Mouse (Mus musculus): ENCODE data around the gene Slc30a6. TPM values are rescaled to one million over a fixed set of nuclear protein-coding genes. Genes with fewer than 3 reads are reported as not detected.
"Not testable (repeated sequence)": the region's sequence is repeated elsewhere in the genome, so short reads cannot be mapped to it uniquely, and the experiment has no call there.

The Slc30a6 gene
- polyA plus RNA-seq, 1 experiment from 2014 or later = 20.8 TPM

DNA sequence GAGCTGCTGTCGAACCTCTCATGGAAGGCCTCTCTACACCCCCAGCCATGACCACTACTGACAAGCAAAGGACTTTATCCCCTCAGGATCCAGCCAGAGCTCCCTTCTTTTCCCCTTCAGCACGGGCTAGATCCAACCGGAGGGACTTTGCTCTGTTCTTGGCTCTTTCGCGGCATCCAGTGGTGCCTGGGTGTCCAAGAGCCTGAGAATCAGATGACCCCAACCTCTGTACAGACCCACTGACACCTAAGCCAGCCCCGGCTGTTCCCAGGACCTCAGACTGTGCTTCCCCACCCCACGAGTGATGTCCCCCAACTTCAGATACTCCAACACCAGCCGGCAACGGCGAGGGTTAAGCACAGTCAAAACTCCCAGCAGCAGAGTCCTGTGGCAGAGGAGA is 54.4 kb downstream of the Slc30a6 start:
- Histone ChIP-seq H3K4me1 (replicated peaks) (no peaks in the 10 kb centered on the region), H3K27ac (no peak overlapping the region), H3K27me3 (no peaks in the 10 kb centered on the region), H3K4me2 (no peak overlapping the region), H3K36me3 (no peaks in the 10 kb centered on the region), H3K4me3 (replicated peaks) (no peak overlapping the region), H3K9ac (no peak overlapping the region), H3K9me3 (replicated peaks) (no peaks in the 10 kb centered on the region)
- ATAC-seq (ENCODE audit: low read depth) (no peak), DNase-seq (no peak)
- 73% methylated on average over 10 of the region's 10 CpGs for WGBS (ENCODE audit: insufficient replicate concordance)

GRCm38 (mm10) chr17:74453928-74454327 is 58.5 kb downstream of the Slc30a6 start:
- no peaks in the 10 kb centered on the region for H3K27me3 ChIP-seq
- no peaks in the 10 kb centered on the region for H3K36me3 ChIP-seq
- H3K4me1 ChIP-seq (replicated peaks) = no peaks in the 10 kb centered on the region
- H3K27ac ChIP-seq = no peak overlapping the region
- H3K9ac ChIP-seq = no peak overlapping the region
- WGBS (ENCODE audit: insufficient replicate concordance) = 48% methylated on average over 3 of the region's 3 CpGs
- no peak overlapping the region for H3K4me2 ChIP-seq
- DNase-seq = no peak
- no peak overlapping the region for H3K4me3 ChIP-seq (replicated peaks)
- no peak for ATAC-seq (ENCODE audit: low read depth)
- H3K9me3 ChIP-seq (replicated peaks) = no peaks in the 10 kb centered on the region

DNA sequence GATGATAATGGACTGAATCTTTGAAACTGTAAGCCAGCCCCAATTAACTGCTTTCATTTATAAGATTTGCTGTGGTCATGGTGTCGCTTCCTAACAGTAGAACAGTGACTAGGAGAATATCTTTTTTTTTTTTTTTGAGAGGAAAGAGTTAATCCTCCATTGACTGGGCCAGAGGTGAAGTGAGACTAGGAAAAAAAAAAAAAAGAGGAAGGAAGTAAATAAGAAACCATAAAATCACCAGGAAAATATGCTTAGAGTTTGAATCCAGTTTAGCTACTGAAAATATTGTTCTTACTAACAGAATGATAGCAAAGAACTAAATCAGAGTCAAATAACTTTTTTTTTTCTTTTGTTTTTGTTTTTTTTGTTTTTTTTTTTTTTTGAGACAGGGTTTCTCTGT is 59.3 kb downstream of the Slc30a6 start:
- 49% methylated on average over 1 of the region's 1 CpGs for WGBS (ENCODE audit: insufficient replicate concordance)
- Histone ChIP-seq H3K4me2 (no peak overlapping the region), H3K36me3 (no peaks in the 10 kb centered on the region), H3K4me1 (replicated peaks) (no peaks in the 10 kb centered on the region), H3K27me3 (no peaks in the 10 kb centered on the region), H3K9ac (no peak overlapping the region), H3K27ac (no peak overlapping the region), H3K4me3 (replicated peaks) (no peak overlapping the region), H3K9me3 (replicated peaks) (no peaks in the 10 kb centered on the region)
- ATAC-seq (ENCODE audit: low read depth) (no peak), DNase-seq (no peak)

GRCm38 (mm10) chr17:74455426-74455825 is 60.0 kb downstream of the Slc30a6 start:
- no peak overlapping the region for H3K4me2 ChIP-seq
- H3K4me1 ChIP-seq (replicated peaks) = no peaks in the 10 kb centered on the region
- no peaks in the 10 kb centered on the region for H3K36me3 ChIP-seq
- WGBS (ENCODE audit: insufficient replicate concordance) = 70% methylated on average over 4 of the region's 4 CpGs
- no peaks in the 10 kb centered on the region for H3K27me3 ChIP-seq
- ATAC-seq (ENCODE audit: low read depth) = no peak
- no peak overlapping the region for H3K27ac ChIP-seq
- H3K4me3 ChIP-seq (replicated peaks) = no peak overlapping the region
- no peak for DNase-seq
- no peak overlapping the region for H3K9ac ChIP-seq
- H3K9me3 ChIP-seq (replicated peaks) = no peaks in the 10 kb centered on the region

DNA sequence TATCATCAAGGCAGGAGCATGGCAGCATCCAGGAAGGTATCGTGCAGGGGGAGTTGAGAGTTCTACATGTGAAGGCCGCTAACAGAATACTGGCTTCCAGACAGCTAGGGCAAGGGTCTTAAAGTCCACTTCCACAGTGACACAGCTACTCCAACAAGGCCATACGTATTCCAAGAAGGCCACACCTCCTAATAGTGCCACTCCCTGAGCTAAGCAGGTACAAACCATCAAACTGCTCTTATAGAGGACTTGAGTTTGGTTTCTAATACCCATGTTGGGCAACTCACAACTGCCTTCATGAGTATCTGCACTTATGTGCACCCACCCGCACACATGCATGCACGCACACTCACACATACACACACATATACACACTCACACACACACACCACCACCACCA is 61.4 kb downstream of the Slc30a6 start:
- DNase-seq = no peak
- Histone ChIP-seq H3K4me3 (replicated peaks) (no peak overlapping the region), H3K4me1 (replicated peaks) (no peaks in the 10 kb centered on the region), H3K4me2 (no peak overlapping the region), H3K36me3 (no peaks in the 10 kb centered on the region), H3K9ac (no peak overlapping the region), H3K9me3 (replicated peaks) (no peaks in the 10 kb centered on the region), H3K27ac (no peak overlapping the region), H3K27me3 (no peaks in the 10 kb centered on the region)
- no peak for ATAC-seq (ENCODE audit: low read depth)
- 78% methylated on average over 5 of the region's 5 CpGs for WGBS (ENCODE audit: insufficient replicate concordance)

GRCm38 (mm10) chr17:74457972-74458677 is 62.7 kb downstream of the Slc30a6 start:
- Histone ChIP-seq H3K4me3 (replicated peaks) (no peak overlapping the region), H3K9me3 (replicated peaks) (no peaks in the 10 kb centered on the region), H3K4me2 (no peak overlapping the region), H3K36me3 (no peaks in the 10 kb centered on the region), H3K4me1 (replicated peaks) (no peaks in the 10 kb centered on the region), H3K9ac (no peak overlapping the region), H3K27ac (no peak overlapping the region), H3K27me3 (no peaks in the 10 kb centered on the region)
- DNase-seq (no peak), ATAC-seq (ENCODE audit: low read depth) (no peak)
- 50% methylated on average over 10 of the region's 10 CpGs for WGBS (ENCODE audit: insufficient replicate concordance)

GRCm38 (mm10) chr17:74458711-74459408 is 63.5 kb downstream of the Slc30a6 start, which contains the start of gene Nlrc4:
Gene Nlrc4 (minus strand): TSS chr17:74459142.
- DNase-seq = no peak
- Histone ChIP-seq H3K4me3 (replicated peaks) (no peak within 1 kb of the TSS), H3K4me1 (replicated peaks) (no peaks in the 10 kb centered on the region), H3K27me3 (no peaks in the 10 kb centered on the region), H3K27ac (no peak within 1 kb of the TSS), H3K36me3 (no peaks in the 10 kb centered on the region), H3K9me3 (replicated peaks) (no peaks in the 10 kb centered on the region), H3K4me2 (no peak within 1 kb of the TSS), H3K9ac (no peak within 1 kb of the TSS)
- ATAC-seq (ENCODE audit: low read depth) = no peak
- WGBS (ENCODE audit: insufficient replicate concordance) = 42% methylated on average over 8 of the region's 8 CpGs

DNA sequence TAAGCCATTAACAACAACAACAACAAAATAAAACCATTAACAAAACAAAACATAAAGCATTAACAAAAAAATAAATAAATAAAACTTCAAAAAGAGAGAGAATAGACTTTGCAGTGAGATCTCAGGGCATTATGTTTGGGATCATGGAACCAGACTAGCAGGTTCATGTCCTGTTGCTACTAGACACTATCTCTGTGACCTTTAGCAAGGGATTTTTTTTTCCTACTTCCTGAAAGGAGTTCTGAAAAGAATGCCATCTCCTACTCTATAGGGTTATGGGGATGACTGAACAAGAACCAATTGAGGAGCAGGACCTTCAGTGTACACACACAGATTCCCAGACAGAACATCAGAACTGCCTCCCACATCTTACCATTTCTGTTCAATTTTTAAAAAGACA is 68.1 kb downstream of the Slc30a6 start:
- ATAC-seq (ENCODE audit: low read depth) = no peak
- no peaks in the 10 kb centered on the region for H3K4me1 ChIP-seq (replicated peaks)

DNA sequence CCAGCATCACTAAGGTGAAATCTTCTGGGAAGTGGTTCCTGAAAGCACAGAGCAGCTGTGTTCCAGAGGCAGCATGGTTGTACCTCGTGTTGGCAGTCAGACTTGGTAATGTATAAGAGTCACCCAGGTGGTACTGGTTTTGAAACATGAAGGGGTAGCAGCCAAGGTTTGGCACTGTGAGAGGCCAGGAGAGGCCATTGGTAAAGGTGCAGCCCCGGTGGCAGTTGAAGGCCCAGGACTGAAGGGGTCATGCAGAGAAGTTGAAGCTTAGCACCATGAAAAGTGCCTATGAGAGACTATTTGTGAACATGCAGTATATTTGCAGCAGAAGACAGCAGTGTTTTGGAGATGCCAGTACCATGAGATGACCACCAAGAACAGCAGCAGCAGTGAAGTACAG is 72.6 kb downstream of the Slc30a6 start:
- ATAC-seq (ENCODE audit: low read depth); H3K4me2 ChIP-seq; H3K4me1 ChIP-seq (replicated peaks); H3K9ac ChIP-seq; H3K36me3 ChIP-seq; H3K27me3 ChIP-seq; H3K27ac ChIP-seq; H3K4me3 ChIP-seq (replicated peaks); DNase-seq; H3K9me3 ChIP-seq (replicated peaks): not testable (repeated sequence)
- 69% methylated on average over 2 of the region's 2 CpGs for WGBS (ENCODE audit: insufficient replicate concordance)

More for the DNA sequence above, 68.1 kb downstream of the Slc30a6 start:
- Histone ChIP-seq H3K4me2 (no peak overlapping the region), H3K27me3 (no peaks in the 10 kb centered on the region), H3K4me3 (replicated peaks) (no peak overlapping the region), H3K27ac (no peak overlapping the region), H3K9ac (no peak overlapping the region), H3K9me3 (replicated peaks) (no peaks in the 10 kb centered on the region), H3K36me3 (no peaks in the 10 kb centered on the region)
- no peak for DNase-seq

DNA sequence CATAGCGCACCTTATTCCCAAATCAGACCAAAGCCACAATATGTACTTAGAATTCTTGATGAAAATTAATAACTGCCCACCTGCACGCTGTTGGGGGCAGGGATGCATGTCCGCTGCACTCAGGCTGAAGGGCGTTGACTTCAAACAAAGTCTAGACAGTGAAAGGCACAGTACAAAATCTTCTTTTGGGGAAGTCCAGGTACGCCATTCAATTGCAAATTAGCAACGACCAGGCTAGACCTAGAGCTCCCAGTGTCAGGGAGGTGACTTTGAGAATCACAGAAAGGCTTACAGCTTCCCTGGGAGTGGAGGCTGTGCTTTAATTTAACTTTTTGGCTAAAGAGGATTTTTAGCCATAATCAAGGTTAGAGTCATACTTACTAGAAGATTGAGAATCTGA is 74.7 kb downstream of the Slc30a6 start:
- not testable (repeated sequence) for H3K27ac ChIP-seq; DNase-seq; H3K4me1 ChIP-seq (replicated peaks); ATAC-seq (ENCODE audit: low read depth); H3K9ac ChIP-seq; H3K36me3 ChIP-seq; H3K9me3 ChIP-seq (replicated peaks); H3K4me2 ChIP-seq; H3K27me3 ChIP-seq; H3K4me3 ChIP-seq (replicated peaks)
- 65% methylated on average over 6 of the region's 6 CpGs for WGBS (ENCODE audit: insufficient replicate concordance)
